Mouse (Mus musculus): ENCODE measurements around the gene B4gat1.

- TF ChIP-seq CTCF (IDR thresholded peaks at IDR 0.05; ENCODE audit: insufficient read depth, low read length) (no peak), POLR2A (IDR thresholded peaks at IDR 0.05; ENCODE audit: borderline replicate concordance, extremely low read depth, low read depth, low read length) (no peak)
Measured at GRCm38 (mm10) chr19:5062041-5062440, 23.4 kb downstream of the B4gat1 start.

All from lung, adult 2 months (tissue).